Mouse (Mus musculus) olfactory bulb, adult 2 months (tissue): ENCODE measurements around the gene Hrk.

Experiments
- CTCF ChIP-seq: fragments of 200-500 bp; IDR thresholded peaks from 2 replicates; pipeline ENCODE4 v1.5.1; 2012; ENCODE audit warnings: low read depth, mild to moderate bottlenecking, low read length, moderate library complexity; ENCODE audit not compliant: insufficient read depth
- POLR2A ChIP-seq: fragments of 200-500 bp; IDR thresholded peaks from 2 replicates; pipeline ENCODE4 v1.6.1; 2012; ENCODE audit warnings: mild to moderate bottlenecking, low read depth, low read length, moderate library complexity; ENCODE audit not compliant: insufficient read depth

GRCm38 (mm10) chr5:118156976-118157375 is 7.5 kb upstream of the Hrk start:
- TF ChIP-seq POLR2A (no peak), CTCF (no peak)
